Mouse (Mus musculus): ENCODE measurements at regions not wholly inside any gene's neighbourhood (a gene's known extent, or its start where the extent isn't known, plus 50 kb on each side); places are given as distances from the start of the nearest gene placed in this dataset.
A peak's percentile ranks its signal among the peaks of the same experiment; 100 is the strongest.

- Histone ChIP-seq H3K36me3 (ENCODE audit: insufficient read depth) (no peaks in the 10 kb centered on the region), H3K4me2 (no peak overlapping the region), H3K9me3 (ENCODE audit: low read depth, low read length) (no peaks in the 10 kb centered on the region), H3K9ac (no peak overlapping the region), H3K4me1 (ENCODE audit: insufficient read depth) (no peaks in the 10 kb centered on the region), H3K4me3 (ENCODE audit: low read depth, low read length) (no peak overlapping the region), H3K27ac (ENCODE audit: low read depth) (no peak overlapping the region), H3K27me3 (ENCODE audit: insufficient read depth, low read length) (no peaks in the 10 kb centered on the region; the same call in 1 of the 2 replicates)
- no peak for ATAC-seq (ENCODE audit: insufficient read depth)
- TF ChIP-seq CTCF (IDR thresholded peaks at IDR 0.05; ENCODE audit: low read depth), result no peak
- DNase-seq, result no peak
- WGBS, result 28% methylated on average over 4 of the region's 4 CpGs
Observed at GRCm38 (mm10) chr6:100132916-100133600, 154.2 kb downstream of the Rybp start.

GRCm38 (mm10) chr6:100127221-100128143 lies 159.8 kb downstream of the Rybp start:
- no peak overlapping the region for H3K4me3 ChIP-seq (ENCODE audit: low read depth, low read length)
- no peaks in the 10 kb centered on the region for H3K27me3 ChIP-seq (ENCODE audit: insufficient read depth, low read length)
- peaks cover 13% of the 10 kb centered on the region for H3K4me1 ChIP-seq (ENCODE audit: insufficient read depth)
- no peak overlapping the region for H3K27ac ChIP-seq (ENCODE audit: low read depth)
- H3K9ac ChIP-seq, result no peak overlapping the region
- TF ChIP-seq CTCF (IDR thresholded peaks at IDR 0.05; ENCODE audit: low read depth), result peak; percentile 68
- H3K4me2 ChIP-seq, result 0 out of 2 replicates have a peak overlapping the region, but pooled peaks have one; percentile 13
- WGBS, result 28% methylated on average over 15 of the region's 15 CpGs
- H3K36me3 ChIP-seq (ENCODE audit: insufficient read depth), result no peaks in the 10 kb centered on the region
- H3K9me3 ChIP-seq (ENCODE audit: low read depth, low read length), result peaks cover 2% of the 10 kb centered on the region; the same call in 1 of the 2 replicates
- peak; percentile 95 for ATAC-seq (ENCODE audit: insufficient read depth)
- DNase-seq, result peak; percentile 99

- Histone ChIP-seq H3K4me1 (ENCODE audit: insufficient read depth) (peaks cover 13% of the 10 kb centered on the region), H3K27ac (ENCODE audit: low read depth) (no peak overlapping the region), H3K9me3 (ENCODE audit: low read depth, low read length) (peaks cover 2% of the 10 kb centered on the region; the same call in 1 of the 2 replicates), H3K4me2 (no peak overlapping the region), H3K4me3 (ENCODE audit: low read depth, low read length) (no peak overlapping the region), H3K9ac (no peak overlapping the region), H3K36me3 (ENCODE audit: insufficient read depth) (no peaks in the 10 kb centered on the region), H3K27me3 (ENCODE audit: insufficient read depth, low read length) (no peaks in the 10 kb centered on the region)
- 44% methylated on average over 8 of the region's 8 CpGs for WGBS
- DNase-seq (no peak), ATAC-seq (ENCODE audit: insufficient read depth) (peak; percentile 15; the same call in 1 of the 2 replicates)
- no peak for TF ChIP-seq CTCF (IDR thresholded peaks at IDR 0.05; ENCODE audit: low read depth)
Observed at GRCm38 (mm10) chr6:100126736-100127135, 160.5 kb downstream of the Rybp start.

- ATAC-seq (ENCODE audit: insufficient read depth), result no peak
Observed at GRCm38 (mm10) chr6:100126326-100126725, 161.0 kb downstream of the Rybp start.

GRCm38 (mm10) chr6:100121240-100121639 lies 166.0 kb downstream of the Rybp start:
- H3K27ac ChIP-seq (ENCODE audit: low read depth), result no peak overlapping the region
- no peaks in the 10 kb centered on the region; the same call in 1 of the 2 replicates for H3K4me1 ChIP-seq (ENCODE audit: insufficient read depth)
- H3K4me3 ChIP-seq (ENCODE audit: low read depth, low read length), result no peak overlapping the region
- H3K9me3 ChIP-seq (ENCODE audit: low read depth, low read length), result peaks cover 2% of the 10 kb centered on the region; the same call in 1 of the 2 replicates
- no peaks in the 10 kb centered on the region for H3K36me3 ChIP-seq (ENCODE audit: insufficient read depth)
- DNase-seq (no peak), ATAC-seq (ENCODE audit: insufficient read depth) (no peak)
- no peaks in the 10 kb centered on the region for H3K27me3 ChIP-seq (ENCODE audit: insufficient read depth, low read length)
- H3K9ac ChIP-seq, result no peak overlapping the region
- no peak for TF ChIP-seq CTCF (IDR thresholded peaks at IDR 0.05; ENCODE audit: low read depth)
- H3K4me2 ChIP-seq, result no peak overlapping the region
- WGBS, result 31% methylated on average over 6 of the region's 6 CpGs

More at GRCm38 (mm10) chr6:100126326-100126725, 161.0 kb downstream of the Rybp start:
- Histone ChIP-seq H3K4me3 (ENCODE audit: low read depth, low read length) (no peak overlapping the region), H3K4me2 (no peak overlapping the region), H3K9me3 (ENCODE audit: low read depth, low read length) (peaks cover 2% of the 10 kb centered on the region; the same call in 1 of the 2 replicates), H3K9ac (no peak overlapping the region), H3K4me1 (ENCODE audit: insufficient read depth) (peaks cover 13% of the 10 kb centered on the region), H3K27me3 (ENCODE audit: insufficient read depth, low read length) (no peaks in the 10 kb centered on the region), H3K36me3 (ENCODE audit: insufficient read depth) (no peaks in the 10 kb centered on the region), H3K27ac (ENCODE audit: low read depth) (no peak overlapping the region)
- 65% methylated on average over 3 of the region's 3 CpGs for WGBS
- no peak for DNase-seq
- no peak for TF ChIP-seq CTCF (IDR thresholded peaks at IDR 0.05; ENCODE audit: low read depth)

GRCm38 (mm10) chr6:100120017-100120944 lies 167.0 kb downstream of the Rybp start:
- TF ChIP-seq CTCF (IDR thresholded peaks at IDR 0.05; ENCODE audit: low read depth), result no peak
- Histone ChIP-seq H3K27ac (ENCODE audit: low read depth) (peak overlapping the region; percentile 10; the same call in 1 of the 2 replicates), H3K4me3 (ENCODE audit: low read depth, low read length) (no peak overlapping the region), H3K4me2 (no peak overlapping the region), H3K9me3 (ENCODE audit: low read depth, low read length) (no peaks in the 10 kb centered on the region), H3K9ac (no peak overlapping the region), H3K36me3 (ENCODE audit: insufficient read depth) (no peaks in the 10 kb centered on the region), H3K27me3 (ENCODE audit: insufficient read depth, low read length) (no peaks in the 10 kb centered on the region), H3K4me1 (ENCODE audit: insufficient read depth) (no peaks in the 10 kb centered on the region; the same call in 1 of the 2 replicates)
- no peak for ATAC-seq (ENCODE audit: insufficient read depth)
- DNase-seq, result no peak
- WGBS, result 60% methylated on average over 16 of the region's 16 CpGs
